Mouse (Mus musculus) stomach, embryonic 14.5 days (tissue): ENCODE measurements at regions not wholly inside any gene's neighbourhood (a gene's known extent, or its start where the extent isn't known, plus 50 kb on each side); places are given as distances from the start of the nearest gene placed in this dataset.

Experiments
- ATAC-seq: fragments of 200-750 bp; cut with Nextera tagmentation; 2 replicates; pipeline ENCODE4 v1.8.0; 2017; ENCODE audit warnings: low read depth, moderate TSS enrichment; ENCODE audit not compliant: insufficient number of reproducible peaks, insufficient read depth, low FRiP score
- H3K27ac ChIP-seq: fragments of 300-500 bp; sonication (generic); 2 replicates; pipeline ENCODE4 v1.5.1; 2014; ENCODE audit warnings: mild to moderate bottlenecking, low read length, moderate library complexity, mixed read lengths
- H3K27me3 ChIP-seq: fragments of 300-500 bp; sonication (generic); 2 replicates; pipeline ENCODE4 v1.6.1; 2014; ENCODE audit warnings: low read length, control low read depth, mixed read lengths; ENCODE audit not compliant: control insufficient read depth, insufficient read depth
- H3K36me3 ChIP-seq: fragments of 300-500 bp; sonication (generic); 2 replicates; pipeline ENCODE4 v1.6.1; 2014; ENCODE audit warnings: mild to moderate bottlenecking, control low read depth, low read length, moderate library complexity, mixed read lengths; ENCODE audit not compliant: control insufficient read depth, insufficient read depth
- H3K4me1 ChIP-seq: fragments of 300-500 bp; sonication (generic); 2 replicates; pipeline ENCODE4 v1.6.1; 2014; ENCODE audit warnings: low read length, control low read depth, mixed read lengths; ENCODE audit not compliant: control insufficient read depth, insufficient read depth
- H3K4me2 ChIP-seq: fragments of 300-500 bp; sonication (generic); replicated peaks from 2 replicates; pipeline ENCODE4 v1.6.1; 2014; ENCODE audit warnings: low read depth, low read length, control low read depth
- H3K4me3 ChIP-seq: fragments of 300-500 bp; sonication (generic); 2 replicates; pipeline ENCODE4 v1.5.1; 2014; ENCODE audit warnings: low read depth, low read length, control low read depth
- H3K9ac ChIP-seq: fragments of 300-500 bp; sonication (generic); replicated peaks from 2 replicates; pipeline ENCODE4 v1.6.1; 2014; ENCODE audit warnings: low read depth, mild to moderate bottlenecking, control low read depth, low read length, moderate library complexity, mixed read lengths
- H3K9me3 ChIP-seq: fragments of 300-500 bp; sonication (generic); 2 replicates; pipeline ENCODE4 v1.6.1; 2016; ENCODE audit warnings: low read depth, low read length, control low read depth; ENCODE audit not compliant: control insufficient read depth
- WGBS: fragments of 180-500 bp; shearing (Covaris S2); extraction: QIAGEN DNeasy Blood & Tissue Kit; methylation state at CpG from one replicate; pipeline ENCODE4 v1.1.7; 2014; 5-methylcytosine and 5-hydroxymethylcytosine counted together

GRCm38 (mm10) chr4:150775281-150775680 is 78.4 kb upstream of the Errfi1 start:
- Histone ChIP-seq H3K4me1 (peaks cover 10% of the 10 kb centered on the region), H3K4me2 (no peak overlapping the region), H3K27ac (no peak overlapping the region), H3K9ac (no peak overlapping the region), H3K4me3 (no peak overlapping the region), H3K27me3 (no peaks in the 10 kb centered on the region), H3K36me3 (no peaks in the 10 kb centered on the region), H3K9me3 (peaks cover 8% of the 10 kb centered on the region; the same call in 1 of the 2 replicates)
- 95% methylated on average over 8 of the region's 8 CpGs for WGBS
- no peak for ATAC-seq

DNA sequence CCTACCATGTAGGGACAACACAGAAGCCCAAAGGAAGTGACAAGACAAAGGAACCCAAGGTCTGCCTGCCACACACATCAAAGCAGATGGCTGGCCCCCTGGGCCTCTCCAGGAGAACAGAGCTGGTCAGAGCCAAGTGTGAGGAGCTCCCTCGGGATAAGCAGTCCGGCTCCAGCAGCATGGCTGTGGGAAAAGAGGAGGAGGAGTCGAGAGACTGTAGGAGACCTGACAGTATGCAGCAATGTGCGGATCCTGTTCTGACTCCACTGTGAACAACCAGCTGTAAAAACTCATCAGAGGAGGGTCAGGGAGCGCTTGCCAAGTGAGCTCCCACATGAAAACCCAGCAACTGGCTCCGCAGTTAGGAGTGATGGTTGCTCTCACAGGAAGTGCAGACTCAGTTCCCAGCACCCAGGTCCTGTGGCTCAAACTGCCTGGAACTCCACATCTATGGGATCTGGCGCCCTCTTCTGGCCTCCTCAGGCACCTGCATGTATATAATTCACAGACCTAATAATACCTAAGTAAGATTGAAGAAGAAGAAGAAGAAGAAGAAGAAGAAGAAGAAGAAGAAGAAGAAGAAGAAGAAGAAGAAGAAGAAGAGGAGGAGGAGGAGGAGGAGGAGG is 79.3 kb upstream of the Errfi1 start:
- Histone ChIP-seq H3K36me3 (no peaks in the 10 kb centered on the region), H3K9me3 (peaks cover 8% of the 10 kb centered on the region; the same call in 1 of the 2 replicates), H3K4me1 (peaks cover 10% of the 10 kb centered on the region), H3K27me3 (no peaks in the 10 kb centered on the region), H3K4me2 (no peak overlapping the region), H3K9ac (no peak overlapping the region), H3K4me3 (no peak overlapping the region), H3K27ac (no peak overlapping the region)
- ATAC-seq: no peak
- WGBS: 84% methylated on average over 7 of the region's 7 CpGs

- no peaks in the 10 kb centered on the region for H3K27me3 ChIP-seq
- H3K4me2 ChIP-seq: no peak overlapping the region
- no peak overlapping the region for H3K4me3 ChIP-seq
- H3K4me1 ChIP-seq: peaks cover 8% of the 10 kb centered on the region
- H3K9ac ChIP-seq: no peak overlapping the region
- no peak overlapping the region for H3K27ac ChIP-seq
- 73% methylated on average over 6 of the region's 6 CpGs for WGBS
- peaks cover 8% of the 10 kb centered on the region; the same call in 1 of the 2 replicates for H3K9me3 ChIP-seq
- ATAC-seq: no peak
- H3K36me3 ChIP-seq: no peaks in the 10 kb centered on the region
These were observed 81.6 kb upstream of the Errfi1 start for GRCm38 (mm10) chr4:150771922-150772651.

DNA sequence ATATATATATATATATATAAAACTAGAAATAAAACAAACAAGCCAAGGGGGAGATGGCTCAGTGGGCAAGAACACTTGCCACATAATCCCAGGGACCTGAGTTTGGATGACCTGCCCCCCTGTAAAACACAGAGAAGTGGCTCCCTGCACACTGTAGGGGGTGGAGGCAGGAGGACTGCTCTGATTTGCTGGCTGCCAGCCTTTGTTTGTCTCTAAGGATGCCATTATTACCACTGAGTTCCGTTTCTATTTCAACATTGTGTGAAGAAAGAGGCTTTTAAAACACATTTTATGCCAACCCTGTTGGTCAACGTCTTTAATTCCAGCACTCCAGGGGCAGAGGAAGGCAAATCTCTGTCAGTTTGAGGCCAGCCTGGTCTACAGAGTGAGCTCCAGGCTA is 82.2 kb upstream of the Errfi1 start:
- H3K9me3 ChIP-seq: peaks cover 8% of the 10 kb centered on the region; the same call in 1 of the 2 replicates
- no peak overlapping the region for H3K4me2 ChIP-seq
- H3K4me1 ChIP-seq: peaks cover 8% of the 10 kb centered on the region
- H3K27ac ChIP-seq: no peak overlapping the region
- H3K36me3 ChIP-seq: no peaks in the 10 kb centered on the region
- 70% methylated on average over 2 of the region's 2 CpGs for WGBS
- no peaks in the 10 kb centered on the region for H3K27me3 ChIP-seq
- ATAC-seq: no peak
- H3K4me3 ChIP-seq: no peak overlapping the region
- H3K9ac ChIP-seq: no peak overlapping the region

GRCm38 (mm10) chr4:150769043-150769442 is 84.7 kb upstream of the Errfi1 start:
- no peak overlapping the region for H3K4me3 ChIP-seq
- H3K9me3 ChIP-seq: peaks cover 3% of the 10 kb centered on the region; the same call in 1 of the 2 replicates
- peaks cover 4% of the 10 kb centered on the region; the same call in 1 of the 2 replicates for H3K4me1 ChIP-seq
- ATAC-seq: 0 out of 2 replicates have a peak, but pooled peaks have one; percentile 26
- H3K27ac ChIP-seq: peak overlapping the region; percentile 33; the same call in 1 of the 2 replicates
- H3K9ac ChIP-seq: no peak overlapping the region
- no peak overlapping the region for H3K4me2 ChIP-seq
- 19% methylated on average over 7 of the region's 7 CpGs for WGBS
- H3K27me3 ChIP-seq: no peaks in the 10 kb centered on the region
- no peaks in the 10 kb centered on the region for H3K36me3 ChIP-seq

DNA sequence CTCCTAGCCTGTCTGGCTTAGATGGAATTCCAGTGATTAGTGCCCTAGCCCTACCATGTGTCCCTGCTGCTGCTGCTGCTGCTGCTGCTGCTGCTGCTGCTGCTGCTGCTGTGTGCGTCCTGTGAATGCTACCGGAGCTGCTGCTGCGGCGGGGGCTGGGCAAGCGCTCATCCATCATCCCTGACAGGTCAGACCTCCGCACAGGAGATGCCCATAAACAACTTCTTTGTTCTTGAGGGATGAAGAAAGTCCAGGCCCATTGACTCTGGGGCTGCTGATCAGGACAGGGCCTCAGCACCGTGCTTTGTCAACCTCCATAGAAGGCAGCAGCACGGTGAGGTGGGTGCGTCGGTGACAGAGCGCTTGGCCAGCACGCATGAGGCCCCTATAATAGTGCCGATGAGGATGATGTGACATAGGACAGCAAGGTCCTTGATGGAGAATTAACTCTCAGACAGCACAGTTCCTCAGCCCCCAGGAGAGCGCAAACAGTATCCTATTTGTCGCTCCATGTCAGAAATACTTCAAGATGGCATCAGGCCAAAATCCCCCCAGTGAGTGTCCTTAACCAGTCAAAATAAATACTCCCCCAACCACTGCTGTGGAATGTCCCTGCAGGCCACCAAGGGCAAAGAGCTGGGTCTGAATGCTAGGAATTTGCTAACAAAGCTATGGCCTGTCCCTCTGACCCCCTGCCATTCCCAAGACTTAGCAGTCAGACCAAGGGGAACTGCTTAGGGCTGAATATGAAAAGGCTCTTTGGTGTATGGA is 95.1 kb upstream of the Errfi1 start:
- H3K27ac ChIP-seq: peak overlapping the region; percentile 22; the same call in 1 of the 2 replicates
- H3K4me3 ChIP-seq: no peak overlapping the region
- H3K27me3 ChIP-seq: no peaks in the 10 kb centered on the region
- no peaks in the 10 kb centered on the region for H3K36me3 ChIP-seq
- no peaks in the 10 kb centered on the region for H3K9me3 ChIP-seq
- peaks cover 21% of the 10 kb centered on the region for H3K4me1 ChIP-seq
- ATAC-seq: peak; percentile 61
- 0 out of 2 replicates have a peak overlapping the region, but pooled peaks have one; percentile 15 for H3K4me2 ChIP-seq
- H3K9ac ChIP-seq: no peak overlapping the region; the same call in 1 of the 2 replicates
- 8% methylated on average over 15 of the region's 15 CpGs for WGBS

- peak; percentile 12; the same call in 1 of the 2 replicates for ATAC-seq
- Histone ChIP-seq H3K4me1 (peaks cover 21% of the 10 kb centered on the region), H3K4me3 (no peak overlapping the region), H3K9ac (no peak overlapping the region; the same call in 1 of the 2 replicates), H3K27me3 (no peaks in the 10 kb centered on the region), H3K4me2 (0 out of 2 replicates have a peak overlapping the region, but pooled peaks have one; percentile 15), H3K36me3 (no peaks in the 10 kb centered on the region), H3K9me3 (no peaks in the 10 kb centered on the region), H3K27ac (peak overlapping the region; percentile 22; the same call in 1 of the 2 replicates)
- 23% methylated on average over 10 of the region's 10 CpGs for WGBS
These were observed 95.8 kb upstream of the Errfi1 start for GRCm38 (mm10) chr4:150757815-150758426.

GRCm38 (mm10) chr4:150757291-150757741 is 96.4 kb upstream of the Errfi1 start:
- WGBS: 63% methylated on average over 10 of the region's 10 CpGs
- no peak for ATAC-seq

More at GRCm38 (mm10) chr4:150757291-150757741, 96.4 kb upstream of the Errfi1 start:
- Histone ChIP-seq H3K4me3 (no peak overlapping the region), H3K27me3 (no peaks in the 10 kb centered on the region), H3K9ac (no peak overlapping the region), H3K4me2 (no peak overlapping the region), H3K9me3 (no peaks in the 10 kb centered on the region), H3K36me3 (no peaks in the 10 kb centered on the region), H3K4me1 (peaks cover 21% of the 10 kb centered on the region), H3K27ac (peak overlapping the region; percentile 22; the same call in 1 of the 2 replicates)
